Mouse (Mus musculus) Patski (cell line): Measurements from ENCODE around the gene Ghr. TPM values are rescaled to one million over a fixed set of nuclear protein-coding genes. Genes with fewer than 3 reads are reported as not detected.

Source experiments
- ATAC-seq: fragments of 100-300 bp; one replicate; pipeline ENCODE4 v1.8.0; 2021
- CTCF ChIA-PET: fragments of 350-600 bp; sonication (Branson Sonifier 250); formaldehyde crosslinking; loops from one replicate; lab custom pipeline; 2022; ENCODE audit warnings: inconsistent platforms; lab: Charles Lee
- POLR2A ChIA-PET: fragments of 350-600 bp; sonication (Branson Sonifier 250); formaldehyde crosslinking; loops from one replicate; lab custom pipeline; 2022; ENCODE audit warnings: antibody characterized with exemption, inconsistent platforms; lab: Charles Lee
- DNase-seq: peaks from one replicate; pipeline ENCODE4 v3.0.0-alpha.2; 2011; ENCODE audit warnings: low read depth, low spot score
- H3K27me3 ChIP-seq: fragments of 371-371 bp; one replicate; pipeline ENCODE4 v1.5.1; 2021
- CTCF ChIP-seq: fragments of 100-300 bp; IDR thresholded peaks from one replicate; pipeline ENCODE4 v1.5.1; 2021
- in situ Hi-C: fragments of 300-500 bp; cut with MboI; formaldehyde crosslinking; loops from 3 replicates; pipeline ENCODE4 v1.11.1; 2018; ENCODE audit warnings: low pct_unique_long_range_greater_than_20kb, mixed read lengths
- polyA plus RNA-seq: library from polyadenylated mRNA; unstranded; gene quantifications from one replicate; pipeline ENCODE4 v1.2.3, GENCODE M21; 2021

Ghr gene
- polyA plus RNA-seq: 46.8 TPM

DNA sequence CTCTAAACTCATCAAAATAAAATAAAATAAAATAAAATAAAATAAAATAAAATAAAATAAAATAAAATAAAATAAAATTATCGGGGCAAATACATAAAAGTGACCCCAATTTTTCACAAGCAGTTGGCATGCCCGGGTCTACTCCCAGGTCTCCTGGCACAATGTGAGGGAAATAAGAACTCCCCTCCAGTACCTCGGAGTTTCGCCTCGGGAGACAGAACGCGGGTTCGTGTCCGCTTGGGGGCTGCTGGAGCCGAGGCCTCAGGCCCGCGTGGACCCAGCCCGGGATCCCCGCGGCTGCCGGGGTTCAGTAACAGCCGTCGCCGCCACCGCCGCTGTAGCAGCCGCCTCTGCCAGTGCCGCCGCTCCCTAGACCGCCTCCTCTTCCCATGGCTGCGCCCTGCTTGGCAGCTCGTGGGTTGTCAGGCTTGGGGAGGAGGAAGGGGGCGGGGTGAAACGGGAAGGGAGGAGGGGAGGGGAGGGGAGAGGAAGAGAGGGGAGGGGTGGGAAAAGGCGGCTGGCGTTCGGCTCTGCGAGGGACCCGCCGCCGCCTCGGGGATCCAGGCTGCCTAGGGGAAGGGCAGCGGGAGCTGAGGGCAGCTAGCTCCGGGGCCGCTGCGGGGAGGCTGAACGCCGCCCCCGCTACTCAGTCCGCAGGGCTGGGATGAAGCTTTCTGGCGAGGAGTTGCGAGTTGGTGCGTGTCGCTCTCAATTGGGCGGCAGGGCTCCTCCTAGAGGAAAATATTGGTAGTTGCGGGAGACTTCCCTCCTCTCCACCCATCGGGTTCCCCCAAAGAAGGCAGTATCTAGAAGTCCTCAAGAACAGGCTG, at the start of gene Ghr:
Gene Ghr (minus strand): TSS at position 686 of the 830 bp plus-strand sequence.
- POLR2A ChIA-PET: no interaction called here
- in situ Hi-C loops: loop anchor here (5.0 to 10.0 kb wide), 3 partner anchors 226 to 378 kb away; no protein-coding TSS in a partner anchor
- DNase-seq: peak; percentile 64
- TF ChIP-seq CTCF: peak; percentile 96
- CTCF ChIA-PET: interaction anchor here (0.6 to 7.2 kb wide), 9 partner anchors 13 to 435 kb away, joined by 3 to 46 read pairs (median 3); no protein-coding TSS in a partner anchor
- no peaks in the 10 kb centered on the region for H3K27me3 ChIP-seq
- peak; percentile 85 for ATAC-seq

GRCm38 (mm10) chr15:3622746-3623145, 39.5 kb upstream of the Ghr start:
- CTCF ChIA-PET: interaction anchor here (1.3 kb wide), 1 partner anchor 11 kb away, joined by 3 read pairs; no protein-coding TSS in a partner anchor

GRCm38 (mm10) chr15:3620368-3620767, 37.1 kb upstream of the Ghr start:
- no peak for DNase-seq
- CTCF ChIA-PET: no interaction called here
- TF ChIP-seq CTCF: no peak
- H3K27me3 ChIP-seq: peaks cover 3% of the 10 kb centered on the region
- ATAC-seq: no peak
- in situ Hi-C loops: no loop called here
- POLR2A ChIA-PET: no interaction called here

More at GRCm38 (mm10) chr15:3622746-3623145, 39.5 kb upstream of the Ghr start:
- POLR2A ChIA-PET: no interaction called here
- DNase-seq (no peak), ATAC-seq (no peak)
- no peak for TF ChIP-seq CTCF
- in situ Hi-C loops: no loop called here
- no peaks in the 10 kb centered on the region for H3K27me3 ChIP-seq

GRCm38 (mm10) chr15:3618311-3618710, 35.0 kb upstream of the Ghr start:
- H3K27me3 ChIP-seq: peaks cover 3% of the 10 kb centered on the region
- no peak for ATAC-seq
- ChIA-PET POLR2A (no interaction called here), CTCF (no interaction called here)
- no peak for DNase-seq
- in situ Hi-C loops: no loop called here
- TF ChIP-seq CTCF: no peak

GRCm38 (mm10) chr15:3611961-3612360, 28.7 kb upstream of the Ghr start:
- CTCF ChIA-PET: no interaction called here
- TF ChIP-seq CTCF: no peak
- POLR2A ChIA-PET: no interaction called here
- ATAC-seq: no peak
- peaks cover 3% of the 10 kb centered on the region for H3K27me3 ChIP-seq
- no peak for DNase-seq
- in situ Hi-C loops: no loop called here

GRCm38 (mm10) chr15:3607951-3608350, 24.7 kb upstream of the Ghr start:
- in situ Hi-C loops: no loop called here
- DNase-seq (no peak), ATAC-seq (no peak)
- CTCF ChIA-PET: interaction anchor here (1.7 kb wide), 1 partner anchor 13 kb away, joined by 5 read pairs; no protein-coding TSS in a partner anchor
- POLR2A ChIA-PET: no interaction called here
- no peaks in the 10 kb centered on the region for H3K27me3 ChIP-seq
- TF ChIP-seq CTCF: no peak

DNA sequence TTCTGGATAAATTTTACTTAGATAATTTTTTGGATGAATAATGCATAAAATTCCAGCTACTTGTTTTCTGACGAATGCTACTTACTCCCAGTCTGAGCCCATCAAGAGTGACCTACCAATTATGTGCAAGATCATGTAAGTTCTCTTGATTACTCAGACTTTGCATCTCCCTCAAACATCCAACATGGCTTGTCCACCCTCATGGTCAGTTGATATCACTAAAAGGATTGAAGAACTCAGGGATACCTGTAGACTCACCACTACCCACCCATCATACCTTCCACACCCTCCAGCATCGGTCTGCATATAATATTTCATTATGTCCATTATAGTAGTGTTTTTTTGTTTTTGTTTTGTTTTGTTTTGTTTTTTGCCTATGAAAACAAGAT, 18.8 kb upstream of the Ghr start:
- POLR2A ChIA-PET: no interaction called here
- CTCF ChIA-PET: interaction anchor here (1.2 kb wide), 1 partner anchor 20 kb away, joined by 3 read pairs; no protein-coding TSS in a partner anchor
- in situ Hi-C loops: no loop called here
- ATAC-seq: no peak
- DNase-seq: no peak
- no peak for TF ChIP-seq CTCF
- no peaks in the 10 kb centered on the region for H3K27me3 ChIP-seq

DNA sequence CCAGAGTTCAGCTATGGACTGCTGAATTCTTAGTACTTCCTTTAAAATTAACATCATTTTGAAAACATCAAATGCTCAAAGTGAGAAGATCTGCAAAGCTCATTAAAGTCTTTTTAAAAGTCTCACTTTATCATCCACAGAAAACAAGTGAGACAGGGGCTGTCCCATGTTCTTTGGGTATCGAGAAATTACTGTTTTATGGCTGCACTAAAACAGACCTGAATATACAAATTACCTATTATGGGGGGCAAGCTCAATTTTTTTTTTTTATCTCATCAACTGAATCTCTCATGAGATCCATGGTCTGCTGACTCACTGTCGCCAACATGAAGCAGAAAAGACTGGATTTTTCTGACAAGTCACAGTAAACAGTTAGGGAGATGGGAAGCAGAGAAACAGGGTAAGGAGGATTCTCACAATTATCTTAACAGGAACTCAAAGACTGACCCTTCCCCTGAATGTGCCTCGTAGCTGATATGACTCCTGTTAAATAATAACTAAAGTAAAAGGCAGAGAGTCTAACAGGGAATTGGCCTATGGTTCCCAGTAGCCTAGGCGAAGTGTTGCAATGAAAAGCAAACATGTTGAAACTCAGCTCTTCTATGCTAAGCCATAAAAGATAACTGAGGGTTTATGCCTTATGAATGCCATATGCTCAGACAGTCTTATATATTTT, 18.3 kb upstream of the Ghr start:
- DNase-seq: no peak
- in situ Hi-C loops: no loop called here
- ATAC-seq: no peak
- no peaks in the 10 kb centered on the region for H3K27me3 ChIP-seq
- no peak for TF ChIP-seq CTCF
- CTCF ChIA-PET: no interaction called here
- POLR2A ChIA-PET: no interaction called here

DNA sequence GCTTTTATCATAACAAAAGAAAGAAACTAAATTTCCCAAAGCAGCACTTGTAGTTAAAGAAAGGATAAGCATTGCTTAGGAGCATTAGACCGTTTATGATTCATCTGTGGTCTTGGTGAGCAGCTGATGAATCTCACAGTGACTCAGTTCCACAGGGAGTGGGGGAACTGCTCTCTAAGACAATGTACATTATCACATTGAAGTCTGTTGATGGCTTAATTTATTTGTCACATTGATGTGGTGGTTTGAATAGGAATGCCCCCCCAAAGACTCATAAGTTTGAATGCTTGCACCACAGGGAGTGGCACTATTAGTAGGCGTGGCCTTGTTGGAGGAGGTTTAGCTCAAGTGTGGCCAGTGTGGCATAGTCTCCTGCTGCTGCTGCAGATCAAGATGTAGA, 4.6 kb upstream of the Ghr start:
- peak; percentile 22 for DNase-seq
- CTCF ChIA-PET: interaction anchor here (1.0 to 1.6 kb wide), 3 partner anchors 146 to 322 kb away, joined by 3 to 5 read pairs (median 3); no protein-coding TSS in a partner anchor
- TF ChIP-seq CTCF: no peak
- no peaks in the 10 kb centered on the region for H3K27me3 ChIP-seq
- peak; percentile 49 for ATAC-seq
- in situ Hi-C loops: loop anchor here (10.0 kb wide), 2 partner anchors 317 to 383 kb away; no protein-coding TSS in a partner anchor
- POLR2A ChIA-PET: interaction anchor here (0.6 kb wide), 2 partner anchors 17 to 231 kb away, joined by 3 read pairs; no protein-coding TSS in a partner anchor

- DNase-seq (no peak), ATAC-seq (no peak)
- CTCF ChIA-PET: interaction anchor here (0.7 to 7.2 kb wide), 2 partner anchors 143 to 289 kb away, joined by 3 to 46 read pairs; no protein-coding TSS in a partner anchor
- in situ Hi-C loops: loop anchor here (5.0 to 10.0 kb wide), 3 partner anchors 227 to 380 kb away; no protein-coding TSS in a partner anchor
- no peaks in the 10 kb centered on the region for H3K27me3 ChIP-seq
- POLR2A ChIA-PET: no interaction called here
- TF ChIP-seq CTCF: no peak
Measured at GRCm38 (mm10) chr15:3584361-3584760, 1.1 kb upstream of the Ghr start.
